Mouse (Mus musculus): ENCODE measurements around the gene Syndig1l.
A peak's percentile ranks its signal among the peaks of the same experiment; 100 is the strongest.

Gene Syndig1l

DNA sequence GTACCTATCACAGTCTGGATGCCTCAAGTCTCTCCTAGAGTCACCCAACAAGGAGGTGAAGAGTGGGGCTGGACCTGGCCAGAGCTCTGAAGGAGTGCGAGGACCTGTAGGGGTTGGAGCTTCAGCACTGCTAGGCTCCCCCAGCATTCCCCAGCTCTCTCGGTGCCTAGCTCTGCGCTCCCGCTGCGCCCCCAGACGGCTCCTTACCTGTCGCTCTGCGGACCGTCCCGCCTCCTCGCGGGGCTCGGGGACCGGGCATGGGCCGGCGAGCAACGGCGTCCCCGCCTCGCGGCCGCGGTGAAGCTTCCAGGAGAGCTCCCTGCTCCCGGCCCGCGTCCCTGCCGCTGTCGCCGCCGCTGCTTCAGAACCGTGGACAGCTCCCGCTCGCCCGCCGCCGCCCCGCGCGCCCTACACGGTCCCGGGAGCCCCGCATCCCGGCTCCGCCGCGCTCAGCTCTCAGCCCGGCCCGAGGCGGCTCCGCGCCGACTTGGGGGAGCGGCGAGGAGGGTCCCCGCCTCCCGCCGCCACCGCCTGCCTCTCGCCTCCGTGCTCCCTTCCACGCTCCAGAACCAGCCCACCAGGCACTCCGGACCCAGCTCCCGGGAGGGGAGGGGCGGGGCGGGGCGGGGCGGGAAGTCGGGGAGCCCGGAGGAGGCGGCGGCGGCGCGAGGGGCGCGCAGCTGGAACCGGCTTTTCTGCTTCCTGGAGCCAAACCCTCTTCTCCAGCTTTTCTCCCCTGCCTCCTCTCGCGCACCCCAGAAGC lies at the start of gene Syndig1l:
Syndig1l (minus strand) TSS at position 513 of the 763 bp plus-strand sequence.
- DNase-seq (ENCODE audit: low spot score): peak; percentile 85

DNA sequence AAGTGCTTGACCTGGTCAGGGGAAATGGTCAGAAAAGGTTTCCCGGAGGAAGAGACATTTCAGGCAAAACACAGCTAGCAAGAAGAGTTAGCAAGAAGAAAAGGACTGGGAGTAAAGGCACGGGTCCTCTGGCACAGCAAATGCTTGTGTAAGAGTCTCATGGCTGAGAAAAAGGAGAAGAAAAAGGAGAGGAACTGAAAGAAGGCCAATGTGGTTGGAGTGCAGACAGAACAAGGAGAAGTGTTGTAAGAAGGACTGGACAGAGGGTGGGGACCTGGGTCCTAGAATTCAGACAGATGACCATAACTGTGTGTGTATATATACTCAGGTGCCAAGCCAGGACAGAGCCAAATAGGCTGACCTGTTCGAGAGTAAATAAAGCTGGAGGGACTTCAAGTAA lies 49.5 kb upstream of the Syndig1l start:
- no peak for DNase-seq (ENCODE audit: low spot score)

DNA sequence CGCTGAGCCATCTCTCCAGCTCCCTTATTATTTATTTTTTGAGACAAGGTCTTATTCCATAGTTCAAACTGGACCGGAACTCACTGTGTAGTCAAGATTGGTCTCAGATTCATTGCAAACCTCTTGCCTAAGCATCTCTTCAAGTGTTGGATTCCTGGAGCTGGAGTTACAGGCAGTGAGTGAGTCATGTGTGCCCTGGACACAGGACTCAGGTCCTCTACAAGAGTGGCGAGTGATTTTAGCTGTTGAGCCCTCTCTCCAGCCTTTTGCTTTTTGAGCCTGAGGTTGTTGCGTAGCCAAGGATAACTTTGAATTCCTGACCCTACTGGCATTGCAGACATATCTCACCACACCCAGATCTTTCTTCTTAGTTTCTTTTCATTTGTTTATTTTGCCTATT lies 47.1 kb upstream of the Syndig1l start:
- no peak for DNase-seq (ENCODE audit: low spot score)

DNA sequence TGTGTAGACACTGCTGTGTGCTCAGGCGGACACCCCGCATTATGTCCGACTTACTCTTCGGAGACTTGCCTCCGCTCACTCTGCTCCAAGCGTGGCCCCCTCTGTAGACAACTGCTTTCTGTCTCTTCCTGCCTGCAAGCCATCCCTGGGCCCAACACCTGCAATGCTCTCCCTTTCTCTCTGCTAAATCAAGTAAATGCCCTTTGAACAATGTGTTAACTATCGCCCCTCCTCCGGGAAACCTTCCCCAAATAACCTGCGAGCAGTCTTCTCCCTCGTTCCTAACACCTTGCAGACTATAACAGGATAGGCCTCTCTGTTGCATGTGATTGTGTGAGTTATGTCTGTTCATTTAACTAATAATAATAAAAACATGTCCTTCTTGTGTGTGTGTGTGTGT lies 44.9 kb upstream of the Syndig1l start:
- DNase-seq (ENCODE audit: low spot score): no peak

DNA sequence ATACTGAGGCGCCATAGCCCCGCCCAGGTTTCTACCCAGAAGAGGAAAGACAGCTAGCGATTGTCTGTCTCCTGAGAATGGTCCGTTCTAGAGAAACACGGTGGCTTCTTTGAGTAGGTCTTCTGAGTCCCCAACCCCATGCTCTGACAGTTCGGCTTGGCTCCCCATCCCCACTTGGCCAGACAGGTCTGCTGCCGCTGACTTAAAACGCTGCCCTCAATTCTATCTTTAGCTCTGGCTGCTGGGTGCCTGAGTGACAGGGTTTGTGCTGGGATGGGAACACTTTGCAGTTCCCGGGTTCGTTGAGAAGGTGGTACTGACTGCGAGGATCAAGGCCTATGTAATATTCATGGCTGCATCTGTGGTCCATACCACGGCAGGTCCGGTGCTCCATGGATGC lies 34.7 kb upstream of the Syndig1l start:
- DNase-seq (ENCODE audit: low spot score): no peak

DNA sequence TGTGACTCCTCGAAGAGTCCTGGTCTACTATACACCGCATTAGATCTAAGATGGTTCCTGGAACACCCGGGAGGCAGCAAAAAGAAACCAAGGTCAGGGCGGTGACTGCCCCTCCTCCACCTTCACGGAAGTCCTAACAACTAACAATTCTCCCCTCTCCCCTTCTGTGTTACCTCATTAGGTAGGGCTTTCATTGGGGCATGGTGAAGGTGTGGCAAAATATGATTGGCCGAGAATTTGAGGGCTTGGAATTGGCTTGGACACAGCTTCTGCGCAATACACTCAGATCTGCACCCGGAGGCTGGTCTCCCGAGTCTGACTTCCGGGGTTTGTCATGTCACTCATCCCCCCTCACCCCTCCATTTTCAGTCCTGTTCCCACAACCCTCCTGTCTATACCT lies 29.8 kb upstream of the Syndig1l start:
- DNase-seq (ENCODE audit: low spot score): no peak

DNA sequence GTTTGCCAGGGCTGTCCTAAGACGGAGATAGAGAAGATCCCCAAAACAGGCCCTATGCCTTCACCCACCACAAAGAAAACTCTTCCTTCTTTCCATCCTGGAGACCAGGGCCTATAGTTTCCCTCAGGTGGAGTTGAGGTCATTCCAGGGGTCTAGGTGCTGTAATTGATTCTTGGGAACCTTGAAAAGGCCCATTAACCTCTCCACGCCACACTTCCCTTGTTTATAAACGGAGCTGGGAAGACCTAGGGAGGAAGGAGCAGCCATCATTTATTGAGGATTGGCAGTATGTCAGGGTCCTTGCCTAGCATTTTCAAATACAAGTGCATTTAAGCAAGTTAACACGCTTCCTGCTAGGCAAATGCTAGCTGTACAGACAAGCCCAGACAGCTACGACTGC lies 28.8 kb upstream of the Syndig1l start:
- DNase-seq (ENCODE audit: low spot score): no peak

DNA sequence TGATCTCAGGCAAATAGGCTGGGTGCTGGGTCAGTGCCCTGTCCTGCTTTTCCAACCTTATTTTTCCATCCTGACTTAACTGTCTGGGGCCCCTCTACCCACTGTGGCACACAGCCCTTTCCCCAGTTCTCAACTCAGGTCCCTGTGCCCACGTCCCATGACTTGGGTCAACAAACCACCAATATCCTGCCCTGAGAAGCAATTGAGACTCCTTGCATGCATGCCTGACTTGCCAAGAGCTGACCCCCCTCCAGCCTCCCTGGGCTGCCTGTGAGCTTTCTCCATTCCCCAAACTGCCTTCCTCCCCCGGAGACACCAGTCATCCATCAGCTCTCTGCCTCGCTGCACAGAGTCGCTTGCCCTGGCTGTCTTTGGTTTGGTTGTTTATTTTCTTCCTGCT lies 28.4 kb upstream of the Syndig1l start:
- DNase-seq (ENCODE audit: low spot score): no peak

DNA sequence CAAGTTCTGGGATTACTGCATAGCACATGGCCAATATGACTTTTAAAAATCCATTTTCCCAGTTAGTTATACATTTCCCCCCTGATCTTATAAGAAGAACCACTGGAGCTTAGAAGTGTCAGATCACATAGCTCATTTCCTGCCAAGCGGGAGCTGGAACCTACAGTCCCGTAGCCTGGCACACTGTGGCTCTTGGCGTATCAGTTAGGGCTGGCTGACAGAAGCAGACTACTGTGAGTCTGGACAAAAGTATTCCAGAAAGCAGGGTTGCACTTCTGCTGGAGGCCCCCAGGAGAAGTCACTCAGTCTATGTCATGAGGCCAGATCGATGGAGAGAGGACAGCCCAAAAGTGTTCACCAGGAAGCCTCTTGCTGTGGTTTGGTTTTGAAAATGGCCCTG lies 27.8 kb upstream of the Syndig1l start:
- no peak for DNase-seq (ENCODE audit: low spot score)

DNA sequence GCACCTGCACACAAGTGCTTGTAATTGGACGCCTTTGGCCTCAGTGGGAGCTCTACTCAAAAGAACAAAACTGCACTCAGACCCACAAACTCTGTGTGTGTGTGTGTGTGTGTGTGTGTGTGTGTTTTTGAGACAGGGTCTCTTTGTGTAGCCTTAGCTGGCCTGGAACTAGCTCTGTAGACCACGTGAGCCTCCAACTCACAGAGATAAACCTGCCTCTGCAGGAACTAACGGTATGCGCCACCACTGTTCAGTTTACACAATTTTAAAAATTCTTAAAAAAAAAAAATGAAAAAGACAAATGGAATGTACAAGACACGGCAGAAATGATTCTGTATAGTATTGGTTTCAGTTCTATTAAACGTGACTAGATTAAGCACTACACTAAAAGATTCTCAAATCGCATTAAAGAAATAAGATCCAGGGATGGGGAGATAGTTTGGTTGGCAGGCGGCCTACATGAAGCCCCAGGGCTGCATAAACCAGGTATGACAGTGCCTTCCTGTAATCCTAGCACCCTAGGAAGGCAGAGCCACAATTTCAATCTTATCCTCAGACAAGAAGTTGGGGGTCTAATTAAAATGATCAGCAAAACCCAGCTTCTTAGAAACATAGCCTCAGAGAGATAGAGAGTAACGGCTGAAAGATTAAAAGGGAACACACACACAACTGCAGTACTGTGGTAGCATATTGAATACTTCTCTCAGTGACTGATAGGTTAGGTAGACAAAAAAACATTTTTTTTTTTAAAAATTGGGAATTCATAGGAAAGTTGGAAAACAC lies 20.0 kb upstream of the Syndig1l start:
- DNase-seq (ENCODE audit: low spot score): no peak

DNA sequence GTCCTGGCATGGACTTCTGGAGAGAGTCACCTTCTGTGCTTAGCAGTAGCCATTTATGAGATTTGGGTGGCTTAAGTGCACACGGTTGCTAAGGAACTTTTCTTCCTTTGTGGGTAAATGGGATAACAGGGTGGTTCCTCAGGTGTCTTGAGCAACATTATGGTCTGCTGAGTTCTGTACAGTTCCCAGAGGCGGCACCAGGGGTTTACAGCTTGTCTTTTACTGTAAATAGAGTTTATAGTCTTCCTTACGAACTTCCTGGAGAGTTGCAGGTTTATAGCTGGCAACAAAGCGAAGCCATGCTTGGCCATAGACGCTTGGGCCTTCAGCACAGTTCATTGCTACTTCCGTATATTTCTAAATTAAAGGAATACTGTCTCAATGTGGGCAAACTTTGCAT lies 15.9 kb upstream of the Syndig1l start:
- DNase-seq (ENCODE audit: low spot score): no peak

DNA sequence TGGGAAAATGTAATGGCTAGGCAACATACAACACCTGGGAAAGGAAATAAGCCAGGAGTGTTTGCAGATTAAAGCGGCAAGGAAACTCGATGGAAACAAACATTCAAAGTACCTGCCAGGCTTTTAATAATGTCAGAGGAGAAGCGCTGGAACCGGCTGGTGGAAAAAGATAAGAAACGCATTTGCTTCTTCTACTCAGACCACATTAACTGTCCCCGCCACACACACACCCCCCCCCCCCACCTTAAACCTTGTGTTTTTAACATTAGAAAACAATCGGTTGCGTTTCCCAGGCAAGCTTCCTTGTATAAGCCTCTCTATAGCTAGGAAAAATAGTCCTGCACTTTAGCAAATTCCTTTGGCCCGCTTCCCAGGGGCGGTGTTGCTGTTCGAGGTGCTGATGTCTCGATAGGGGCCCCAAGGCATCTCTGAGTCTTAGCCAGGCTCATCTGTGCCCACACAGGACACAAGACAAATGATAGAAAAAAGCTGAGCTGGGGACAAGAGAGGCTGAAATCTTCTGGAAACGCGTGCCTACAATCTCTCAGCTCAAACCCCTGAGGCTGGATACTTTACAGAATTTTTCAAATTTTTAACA lies 11.3 kb upstream of the Syndig1l start:
- DNase-seq (ENCODE audit: low spot score): peak; percentile 3

DNA sequence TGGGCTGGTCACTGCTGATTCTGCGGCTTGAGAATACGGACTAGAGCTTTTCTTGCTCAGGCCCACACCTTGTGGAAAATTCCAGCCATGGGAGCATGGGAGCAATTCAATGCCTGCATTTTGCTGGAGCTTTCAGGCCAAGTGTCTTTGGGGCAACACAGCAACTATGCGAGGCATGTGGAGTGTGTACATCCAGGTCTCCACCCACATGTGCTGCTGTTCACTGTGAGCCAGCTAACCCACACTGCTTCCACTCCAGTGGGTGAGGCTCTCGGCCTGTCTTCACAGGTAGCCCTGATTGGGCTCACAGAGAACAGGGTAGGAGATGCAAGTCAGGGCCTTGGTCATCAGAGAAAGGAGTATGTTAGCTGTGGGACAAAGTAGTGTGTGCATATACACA lies 9.2 kb upstream of the Syndig1l start:
- no peak for DNase-seq (ENCODE audit: low spot score)

DNA sequence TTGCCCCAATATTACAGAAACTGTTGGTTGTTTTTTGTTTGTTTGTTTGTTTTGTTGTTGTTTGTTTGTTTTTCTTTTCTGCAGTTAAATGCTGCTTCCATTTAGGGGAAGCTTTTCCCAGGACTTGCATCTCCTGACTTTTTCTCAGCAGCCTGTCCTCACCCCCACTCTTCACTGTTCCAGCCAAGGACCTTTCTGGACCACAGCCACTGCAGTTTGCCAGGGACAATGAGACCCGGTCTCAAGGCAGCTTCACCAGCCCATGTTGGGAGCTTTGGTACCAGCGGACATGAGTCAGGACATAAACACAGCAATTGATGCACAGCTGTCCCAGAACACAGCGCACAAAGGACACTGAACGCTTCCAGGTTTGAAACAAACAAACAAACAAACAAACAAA lies 8.3 kb upstream of the Syndig1l start:
- DNase-seq (ENCODE audit: low spot score): no peak

DNA sequence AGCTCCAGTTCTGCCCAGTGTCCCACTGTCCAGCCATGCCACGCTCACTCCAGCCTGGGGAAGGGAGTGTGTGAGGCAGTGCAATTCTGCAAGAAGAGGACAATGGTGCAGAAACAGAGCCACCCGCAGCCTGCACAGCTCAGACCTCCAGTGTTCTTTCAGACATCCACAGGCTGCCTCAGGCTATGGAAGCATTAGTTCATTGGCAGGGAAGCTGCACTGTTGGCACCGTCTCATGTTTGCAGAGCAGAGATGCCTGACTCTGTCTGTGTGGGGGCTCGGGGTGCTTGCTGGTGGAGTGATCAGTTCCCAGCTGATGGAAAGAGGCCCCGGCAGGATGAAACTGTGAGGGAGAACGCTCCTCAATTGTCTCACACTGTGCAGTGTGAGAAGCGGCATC lies 4.0 kb upstream of the Syndig1l start:
- DNase-seq (ENCODE audit: low spot score): no peak

DNA sequence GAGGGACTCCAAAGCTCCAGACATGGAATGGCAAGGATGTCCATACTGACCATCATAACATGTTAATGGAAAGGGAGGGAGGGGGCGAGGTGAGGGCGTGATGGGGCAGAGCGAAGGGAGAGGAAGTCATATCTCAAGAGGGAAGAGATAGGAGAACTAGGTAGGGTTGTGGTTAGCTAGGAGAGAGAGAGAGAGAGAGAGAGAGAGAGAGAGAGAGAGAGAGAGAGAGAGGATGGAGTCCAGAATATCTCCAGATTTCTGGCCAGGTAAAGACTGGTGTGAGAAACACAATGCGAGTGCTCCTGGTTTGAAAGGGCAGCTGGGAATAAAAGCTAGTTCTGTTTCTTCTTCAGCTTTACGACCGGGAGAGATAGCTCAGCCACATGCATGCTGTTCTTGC lies 6.5 kb downstream of the Syndig1l start:
- no peak for DNase-seq (ENCODE audit: low spot score)

DNA sequence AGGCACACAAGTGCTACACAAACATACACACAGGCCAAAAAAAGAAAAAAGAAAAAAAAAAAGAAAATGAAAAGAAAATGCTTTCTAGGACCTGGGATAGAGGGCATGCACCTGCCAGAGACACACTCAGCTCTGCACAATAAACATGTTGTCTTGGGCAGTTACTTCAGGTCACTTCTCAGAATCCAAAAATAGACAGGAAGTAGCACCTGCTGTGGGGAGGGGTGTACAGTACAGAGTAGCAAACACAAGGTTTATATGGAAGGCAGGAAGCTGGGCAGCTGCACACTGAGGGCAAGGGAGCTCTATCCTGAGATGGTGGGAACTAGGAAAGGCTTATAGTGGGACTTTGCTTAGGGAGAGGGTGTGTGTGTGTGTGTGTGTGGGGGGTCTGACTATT lies 7.3 kb downstream of the Syndig1l start:
- no peak for DNase-seq (ENCODE audit: low spot score)

DNA sequence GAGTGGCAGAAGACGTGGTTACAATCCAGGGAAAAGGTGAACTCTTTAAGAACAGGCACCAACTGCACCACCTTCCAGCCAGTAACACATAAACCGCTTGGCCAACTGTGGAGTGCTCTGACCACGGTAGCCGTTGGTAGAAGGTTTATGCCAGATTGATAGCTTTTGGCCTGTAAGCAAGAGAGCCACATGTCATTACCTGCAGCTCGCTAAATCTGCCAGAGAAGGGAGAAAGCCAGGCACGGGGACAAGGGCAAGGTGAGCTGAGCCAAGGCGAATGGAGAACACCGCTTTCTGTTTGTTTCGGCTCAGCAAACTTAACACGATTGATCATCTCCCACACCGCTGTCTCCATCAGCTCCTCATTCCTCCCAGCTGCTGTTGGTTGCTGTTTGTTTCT lies 9.6 kb downstream of the Syndig1l start:
- no peak for DNase-seq (ENCODE audit: low spot score)

DNA sequence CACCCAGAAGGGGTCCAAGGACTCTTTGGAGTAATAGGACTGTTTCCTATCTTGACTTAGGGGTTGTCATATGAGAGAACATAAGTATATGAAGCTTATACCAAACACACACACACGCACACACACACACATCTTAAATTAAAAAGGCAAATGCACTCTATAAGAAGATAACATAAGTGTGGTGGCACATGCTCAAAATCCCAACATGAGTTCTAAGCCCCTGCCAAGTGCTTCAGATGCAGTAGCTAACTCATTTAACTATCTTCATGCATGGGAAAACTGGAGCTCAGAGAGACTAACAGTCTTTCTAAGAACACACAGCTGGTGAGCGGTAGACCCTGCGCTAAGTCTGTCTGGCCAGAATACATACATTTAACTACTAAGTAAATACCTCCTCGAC lies 11.1 kb downstream of the Syndig1l start:
- DNase-seq (ENCODE audit: low spot score): no peak

DNA sequence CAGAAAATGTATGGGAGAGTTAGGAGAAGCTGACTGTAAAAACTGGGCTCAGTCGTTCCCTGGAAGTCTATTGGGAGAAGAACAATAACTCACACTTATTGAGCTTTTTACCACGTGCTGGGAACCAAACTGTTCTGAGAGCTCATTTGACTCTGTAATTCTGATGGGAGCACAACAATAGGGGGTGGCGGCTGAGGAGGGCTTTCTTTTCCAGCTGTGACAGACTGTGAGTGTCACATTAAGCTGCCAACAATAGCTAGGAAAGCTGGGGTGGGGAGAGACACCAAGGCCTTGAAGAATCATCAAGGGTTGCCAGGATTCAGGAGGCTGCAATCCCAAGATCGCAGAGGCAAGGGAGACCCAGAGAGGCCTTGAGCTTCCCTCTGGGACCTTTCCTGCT lies 12.5 kb downstream of the Syndig1l start:
- DNase-seq (ENCODE audit: low spot score): no peak

DNA sequence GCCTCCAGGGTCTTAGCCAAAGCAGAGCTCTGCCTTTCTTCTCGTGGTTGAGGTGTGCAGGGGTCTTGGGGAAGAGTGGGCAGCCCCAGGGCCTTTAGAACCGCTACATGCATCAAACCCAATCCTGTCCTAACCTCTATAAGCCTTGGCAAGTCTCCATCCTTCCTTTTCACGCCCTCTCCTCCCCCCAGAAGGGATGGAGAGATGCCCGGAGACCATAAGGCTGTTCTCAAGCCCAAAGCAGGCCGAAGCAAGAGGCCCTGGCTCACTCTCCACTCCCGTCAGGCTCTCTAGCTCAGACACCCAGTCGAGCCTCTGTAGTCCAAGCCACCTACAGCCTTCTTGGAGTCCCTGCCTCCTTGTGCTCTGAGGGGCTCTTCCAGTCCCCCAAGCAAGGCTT lies 14.1 kb downstream of the Syndig1l start:
- DNase-seq (ENCODE audit: low spot score): no peak

DNA sequence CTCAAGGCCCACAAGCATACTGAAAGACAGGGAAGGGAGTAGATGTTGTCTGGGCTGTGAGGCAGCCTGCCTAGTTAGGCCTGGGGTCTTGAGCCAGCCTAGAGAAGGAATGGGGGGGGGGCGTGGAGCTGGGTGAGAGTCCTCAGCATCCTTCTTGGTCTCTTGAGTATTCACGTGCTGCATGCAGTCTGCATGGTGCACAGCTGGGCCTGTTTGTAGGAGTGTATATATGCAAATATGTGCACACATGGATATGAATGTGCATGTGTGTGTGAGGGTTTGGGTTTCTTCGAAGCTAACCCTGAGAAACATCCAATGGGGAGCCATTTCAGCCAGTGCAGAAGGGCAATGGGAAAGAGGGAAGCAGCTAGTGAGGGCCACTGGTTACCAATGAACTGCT lies 22.6 kb downstream of the Syndig1l start:
- DNase-seq (ENCODE audit: low spot score): no peak
